Mouse (Mus musculus) C2C12 (cell line): ENCODE measurements at regions not wholly inside any gene's neighbourhood (a gene's known extent, or its start where the extent isn't known, plus 50 kb on each side); places are given as distances from the start of the nearest gene placed in this dataset.

Experiments used
- H3K27me3 ChIP-seq: one replicate; pipeline ENCODE4 v1.6.1; 2011; ENCODE audit not compliant: control insufficient read depth, insufficient read depth, insufficient read length
- H3K36me3 ChIP-seq: one replicate; pipeline ENCODE4 v1.6.1; 2011; ENCODE audit not compliant: control insufficient read depth, insufficient read depth
- H3K4me3 ChIP-seq: one replicate; pipeline ENCODE4 v1.5.1; 2011; ENCODE audit warnings: mild to moderate bottlenecking, control low read depth; ENCODE audit not compliant: poor library complexity, insufficient read depth, severe bottlenecking
- H3K79me2 ChIP-seq: one replicate; pipeline ENCODE4 v1.6.1; 2011; ENCODE audit not compliant: control insufficient read depth, insufficient read depth
- H3K79me3 ChIP-seq: one replicate; pipeline ENCODE4 v1.6.1; 2011; ENCODE audit warnings: low read depth, control low read depth
- H3ac ChIP-seq: one replicate; pipeline ENCODE3; 2011; ENCODE audit warnings: low read depth; ENCODE audit not compliant: control insufficient read depth, insufficient read length
- CEBPB ChIP-seq: IDR thresholded peaks from one replicate; pipeline ENCODE4 v1.6.1; 2011; ENCODE audit warnings: low read depth, mild to moderate bottlenecking, control low read depth, moderate library complexity
- CTCF ChIP-seq: IDR thresholded peaks from one replicate; pipeline ENCODE4 v1.5.1; 2011; ENCODE audit not compliant: control insufficient read depth, insufficient read depth, insufficient read length
- FOSL1 ChIP-seq: IDR thresholded peaks from one replicate; pipeline ENCODE4 v1.8.0; 2011; ENCODE audit warnings: mild to moderate bottlenecking, low read length; ENCODE audit not compliant: poor library complexity, insufficient read depth, severe bottlenecking
- MAX ChIP-seq: IDR thresholded peaks from one replicate; pipeline ENCODE4 v1.6.1; 2011; ENCODE audit warnings: mild to moderate bottlenecking, control low read depth
- MYOD1 ChIP-seq: IDR thresholded peaks from one replicate; pipeline ENCODE4 v1.6.1; 2011; ENCODE audit warnings: low read depth; ENCODE audit not compliant: control insufficient read depth, insufficient read length
- MYOG ChIP-seq: IDR thresholded peaks from one replicate; pipeline ENCODE4 v1.6.1; 2011; ENCODE audit not compliant: control insufficient read depth, insufficient read length; ENCODE audit errors: extremely low read depth
- USF1 ChIP-seq: IDR thresholded peaks from one replicate; pipeline ENCODE4 v1.6.1; 2011; ENCODE audit warnings: low read depth, mild to moderate bottlenecking, control low read depth, moderate library complexity

- H3K4me3 ChIP-seq: no peak overlapping the region
- TF ChIP-seq FOSL1: no peak
- no peak for TF ChIP-seq MAX
- TF ChIP-seq MYOD1: no peak
- no peak for TF ChIP-seq CEBPB
- TF ChIP-seq MYOG: no peak
- TF ChIP-seq CTCF: no peak
- TF ChIP-seq USF1: no peak
Observed at GRCm38 (mm10) chr13:6272932-6273331, 275.0 kb upstream of the Pitrm1 start.

GRCm38 (mm10) chr13:6280073-6280472 is 267.9 kb upstream of the Pitrm1 start:
- Histone ChIP-seq H3K79me3 (no peaks in the 10 kb centered on the region), H3K36me3 (no peaks in the 10 kb centered on the region), H3K79me2 (no peaks in the 10 kb centered on the region), H3ac (no peak overlapping the region), H3K4me3 (no peak overlapping the region), H3K27me3 (no peaks in the 10 kb centered on the region)
- no peak for TF ChIP-seq MAX
- no peak for TF ChIP-seq FOSL1
- no peak for TF ChIP-seq CTCF
- TF ChIP-seq CEBPB: no peak
- TF ChIP-seq MYOG: no peak
- TF ChIP-seq MYOD1: no peak
- TF ChIP-seq USF1: no peak

More at GRCm38 (mm10) chr13:6272932-6273331, 275.0 kb upstream of the Pitrm1 start:
- no peaks in the 10 kb centered on the region for H3K79me2 ChIP-seq
- H3K27me3 ChIP-seq: no peaks in the 10 kb centered on the region
- no peaks in the 10 kb centered on the region for H3K36me3 ChIP-seq
- no peaks in the 10 kb centered on the region for H3K79me3 ChIP-seq
- no peak overlapping the region for H3ac ChIP-seq

GRCm38 (mm10) chr13:6288109-6288508 is 259.8 kb upstream of the Pitrm1 start:
- Histone ChIP-seq H3K27me3 (no peaks in the 10 kb centered on the region), H3K36me3 (no peaks in the 10 kb centered on the region), H3K4me3 (no peak overlapping the region), H3K79me3 (no peaks in the 10 kb centered on the region), H3ac (no peak overlapping the region), H3K79me2 (no peaks in the 10 kb centered on the region)
- TF ChIP-seq MAX (no peak), CTCF (no peak), USF1 (no peak), MYOD1 (no peak), CEBPB (no peak), FOSL1 (no peak), MYOG (no peak)

- Histone ChIP-seq H3K4me3 (no peak overlapping the region), H3K27me3 (no peaks in the 10 kb centered on the region), H3ac (no peak overlapping the region), H3K79me3 (no peaks in the 10 kb centered on the region), H3K36me3 (no peaks in the 10 kb centered on the region), H3K79me2 (no peaks in the 10 kb centered on the region)
- TF ChIP-seq CEBPB: no peak
- TF ChIP-seq MYOG: no peak
- TF ChIP-seq CTCF: no peak
- TF ChIP-seq MYOD1: no peak
- no peak for TF ChIP-seq FOSL1
- TF ChIP-seq MAX: no peak
- TF ChIP-seq USF1: no peak
Observed at GRCm38 (mm10) chr13:6292098-6292497, 255.9 kb upstream of the Pitrm1 start.

GRCm38 (mm10) chr13:6305718-6306117 is 242.2 kb upstream of the Pitrm1 start:
- Histone ChIP-seq H3K36me3 (no peaks in the 10 kb centered on the region), H3K79me2 (no peaks in the 10 kb centered on the region), H3ac (no peak overlapping the region), H3K4me3 (no peak overlapping the region), H3K79me3 (no peaks in the 10 kb centered on the region), H3K27me3 (no peaks in the 10 kb centered on the region)
- TF ChIP-seq MYOG (no peak), USF1 (no peak)

- TF ChIP-seq CTCF (no peak), FOSL1 (no peak), USF1 (no peak), MYOD1 (no peak), CEBPB (no peak), MAX (no peak), MYOG (no peak)
- no peak overlapping the region for H3ac ChIP-seq
- no peaks in the 10 kb centered on the region for H3K36me3 ChIP-seq
- no peaks in the 10 kb centered on the region for H3K79me2 ChIP-seq
- H3K4me3 ChIP-seq: no peak overlapping the region
- no peaks in the 10 kb centered on the region for H3K79me3 ChIP-seq
- H3K27me3 ChIP-seq: no peaks in the 10 kb centered on the region
Observed at GRCm38 (mm10) chr13:6306616-6306988, 241.3 kb upstream of the Pitrm1 start.
